Mouse (Mus musculus): Measurements from ENCODE around the gene Abcc8.
"Not testable (repeated sequence)": the region's sequence is repeated elsewhere in the genome, so short reads cannot be mapped to it uniquely, and the experiment has no call there.

The Abcc8 gene

DNA sequence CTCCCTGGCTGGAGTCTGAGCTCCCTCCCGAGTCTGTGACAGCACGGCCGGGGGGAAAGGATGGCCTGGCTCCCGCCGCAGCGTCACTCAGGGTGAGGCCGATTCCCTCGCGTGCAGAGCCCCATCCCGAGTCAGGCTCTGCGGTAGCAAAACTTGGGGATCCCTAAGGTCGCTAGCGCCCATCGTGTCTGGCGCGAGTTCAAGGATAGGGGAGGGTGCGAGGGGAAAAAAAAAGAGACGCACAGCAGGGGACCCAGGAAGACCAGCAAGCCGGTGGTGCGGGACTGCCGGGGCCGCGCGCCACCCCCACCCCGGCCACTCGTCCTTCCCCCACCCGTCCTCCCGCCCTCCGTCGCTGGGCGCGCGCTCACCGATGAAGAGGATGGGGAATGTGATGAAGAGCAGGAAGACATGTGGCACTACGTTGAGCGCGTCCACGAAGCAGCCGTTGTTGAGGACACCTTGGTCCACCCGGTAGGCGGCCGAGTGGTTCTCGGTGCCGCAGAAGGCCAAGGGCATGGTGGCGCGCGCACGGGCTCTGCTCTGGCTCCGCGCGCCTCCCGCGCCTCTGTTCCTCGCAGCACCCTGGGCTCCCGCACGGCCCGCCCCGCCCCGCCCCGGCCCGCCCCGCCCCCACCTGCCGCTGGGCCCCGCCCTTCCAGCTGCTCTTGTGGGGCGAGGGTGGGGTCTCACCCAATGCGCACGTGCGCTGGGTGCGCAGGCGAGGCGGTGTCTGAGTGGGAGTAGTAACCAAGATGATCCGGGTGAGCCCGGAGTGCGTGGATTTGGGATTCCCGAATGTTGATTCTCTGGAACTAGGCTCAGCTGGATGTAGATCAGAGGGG, at the start of gene Abcc8:
Gene Abcc8 (minus strand): TSS at position 603 of the 845 bp plus-strand sequence.
- peak; percentile 37 for DNase-seq (ENCODE audit: low read depth, low spot score)

DNA sequence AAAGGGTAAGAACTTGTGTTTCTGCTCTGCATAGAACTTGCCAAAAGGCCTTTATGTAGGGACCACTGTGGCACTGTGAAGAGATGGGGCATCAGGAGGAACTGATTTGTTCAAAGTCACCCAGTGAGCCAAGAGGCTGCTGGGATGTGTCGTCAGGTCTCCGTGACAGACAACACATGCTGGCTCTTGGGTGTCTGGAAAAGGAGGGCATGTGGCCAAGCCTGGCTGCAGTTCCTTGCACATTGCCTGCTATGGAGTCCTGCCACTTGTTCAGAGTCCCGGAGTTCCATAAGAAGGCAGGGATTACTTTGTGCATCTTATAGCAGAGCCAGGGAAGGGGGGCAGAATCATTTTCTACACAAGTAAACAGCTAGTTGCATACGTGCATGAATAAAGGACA, 47.1 kb upstream of the Abcc8 start:
- no peak for DNase-seq (ENCODE audit: low read depth, low spot score)

GRCm38 (mm10) chr7:46226253-46226652, 46.4 kb upstream of the Abcc8 start:
- DNase-seq (ENCODE audit: low read depth, low spot score) = peak; percentile 24

DNA sequence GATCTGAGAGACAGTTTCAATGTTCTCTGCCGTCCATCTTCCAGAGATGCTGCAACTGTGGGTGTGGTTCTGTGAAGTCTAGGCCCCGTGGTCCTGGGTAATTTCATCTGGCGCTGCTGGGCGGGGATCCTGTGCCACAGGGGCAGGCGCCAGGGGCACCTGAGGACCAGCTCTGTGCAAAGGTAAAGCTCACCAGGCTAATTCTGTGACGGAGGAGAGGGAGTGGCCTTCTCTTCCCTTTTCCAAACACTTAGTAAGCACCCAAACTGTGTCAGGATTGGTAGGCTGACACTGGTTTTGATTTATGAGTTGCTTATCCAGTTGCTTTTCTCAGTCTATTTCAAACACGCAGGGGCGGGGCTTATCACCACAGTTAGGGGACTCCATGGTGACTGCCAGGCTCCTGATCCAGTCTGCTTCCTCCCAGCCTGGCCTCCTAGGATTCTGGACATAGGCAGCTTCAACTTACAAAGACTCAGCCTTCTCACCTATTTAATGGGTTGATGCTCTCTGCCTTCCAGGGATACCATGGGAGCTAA, 40.8 kb upstream of the Abcc8 start:
- DNase-seq (ENCODE audit: low read depth, low spot score) = no peak

- DNase-seq (ENCODE audit: low read depth, low spot score) = peak; percentile 54
Measured at GRCm38 (mm10) chr7:46218415-46218814, 38.6 kb upstream of the Abcc8 start.

DNA sequence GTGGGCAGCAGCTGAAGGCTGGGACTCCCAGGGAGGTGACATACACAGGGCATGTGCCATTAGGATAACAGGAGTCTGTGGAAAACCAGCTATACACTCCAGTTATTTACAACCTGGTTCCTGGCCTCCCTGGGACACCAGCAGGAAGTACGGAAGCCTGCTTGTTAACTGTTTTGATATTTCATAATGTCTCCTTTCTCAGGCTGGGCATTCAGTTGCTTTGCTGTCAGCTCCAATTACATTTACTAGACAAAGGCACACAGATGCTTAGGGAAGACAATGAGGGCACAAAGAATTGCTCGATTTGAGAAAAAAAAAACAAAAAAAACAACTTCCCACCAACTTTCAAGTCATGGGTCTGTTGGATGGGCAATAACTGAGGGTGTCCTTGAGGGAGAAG, 36.6 kb upstream of the Abcc8 start:
- DNase-seq (ENCODE audit: low read depth, low spot score) = no peak

- no peak for DNase-seq (ENCODE audit: low read depth, low spot score)
Measured at GRCm38 (mm10) chr7:46210276-46210675, 30.4 kb upstream of the Abcc8 start.

DNA sequence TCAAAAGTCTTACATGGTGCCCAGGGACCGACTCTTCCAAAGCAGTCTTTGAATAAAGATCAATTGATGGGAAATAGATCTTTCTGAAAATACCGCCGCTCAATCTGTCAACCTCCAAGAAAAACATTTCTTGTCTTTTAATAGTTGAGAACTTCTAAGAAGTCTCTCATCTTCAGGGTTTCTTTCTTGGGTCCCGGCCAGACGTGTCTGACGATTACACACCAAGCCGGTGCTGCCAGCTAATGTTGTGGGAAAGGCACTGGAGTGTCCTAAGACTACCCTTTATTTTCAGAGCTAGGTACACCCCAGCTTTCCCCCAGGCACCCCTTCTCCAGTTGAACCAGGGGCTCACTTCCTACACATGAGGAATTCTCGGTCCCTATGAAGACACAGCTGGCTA, 28.3 kb upstream of the Abcc8 start:
- no peak for DNase-seq (ENCODE audit: low read depth, low spot score)

GRCm38 (mm10) chr7:46204775-46205174, 24.9 kb upstream of the Abcc8 start:
- no peak for DNase-seq (ENCODE audit: low read depth, low spot score)

DNA sequence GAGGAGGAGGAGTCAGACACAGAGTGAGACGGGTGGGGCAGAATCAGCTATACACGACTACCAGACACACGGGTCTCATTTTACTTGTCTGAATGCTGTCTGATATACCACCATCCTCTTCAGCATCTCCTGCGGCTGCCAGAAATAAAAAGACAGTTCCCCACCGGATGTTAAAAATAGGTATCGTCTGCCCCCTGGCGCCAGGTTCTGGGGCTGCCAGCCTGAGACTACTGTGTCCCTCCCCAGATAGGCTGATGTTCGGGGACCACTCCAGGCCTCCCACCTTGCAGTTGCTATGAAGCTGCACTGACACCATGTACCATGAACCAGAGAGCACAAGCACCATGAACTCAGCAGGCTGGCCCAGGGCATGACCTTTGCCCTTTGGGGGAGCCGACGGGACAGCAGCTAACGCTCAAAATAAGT, 24.2 kb upstream of the Abcc8 start:
- DNase-seq (ENCODE audit: low read depth, low spot score) = peak; percentile 36

DNA sequence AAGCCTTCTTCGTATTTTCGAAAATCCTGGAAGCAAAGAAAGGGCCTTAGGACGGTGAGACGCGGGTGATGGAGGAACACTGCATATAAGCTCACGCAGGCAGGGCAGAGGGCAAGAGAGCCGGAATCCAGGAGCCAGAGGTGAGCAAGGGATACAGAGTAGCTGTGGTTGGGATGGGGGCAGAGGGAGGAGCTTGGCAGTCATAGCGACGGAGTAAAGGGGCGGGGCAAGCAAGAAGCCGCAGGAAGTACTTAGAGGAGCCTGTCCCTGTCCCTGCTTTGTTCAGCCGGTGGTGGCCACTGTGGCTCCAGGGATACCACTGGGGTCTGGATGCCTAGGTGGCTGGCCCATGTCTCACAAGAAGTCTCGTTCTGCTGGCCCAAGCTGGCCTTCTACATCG, 21.8 kb upstream of the Abcc8 start:
- peak; percentile 25 for DNase-seq (ENCODE audit: low read depth, low spot score)

- no peak for DNase-seq (ENCODE audit: low read depth, low spot score)
Measured at GRCm38 (mm10) chr7:46200021-46200420, 20.2 kb upstream of the Abcc8 start.

DNA sequence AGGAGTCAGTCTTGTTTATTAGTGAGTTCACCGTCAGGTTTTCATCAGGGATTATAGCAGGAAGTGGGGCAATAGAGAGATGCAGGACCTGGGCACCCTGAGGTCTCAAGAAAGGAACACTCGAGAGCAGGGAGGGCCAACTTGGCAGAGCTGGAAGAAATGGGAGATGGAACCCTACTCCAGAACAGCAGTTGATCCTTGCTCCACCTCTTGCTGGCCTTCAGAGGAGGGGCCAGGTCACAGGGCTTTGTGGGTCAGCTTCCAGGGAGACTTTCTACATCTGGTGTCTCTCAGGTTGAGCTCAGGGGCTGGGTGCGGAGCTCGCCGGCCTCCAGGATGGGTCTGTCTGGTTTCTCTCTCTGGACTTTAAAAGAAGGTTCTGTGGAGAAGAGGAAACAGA, 15.5 kb upstream of the Abcc8 start:
- DNase-seq (ENCODE audit: low read depth, low spot score) = no peak

DNA sequence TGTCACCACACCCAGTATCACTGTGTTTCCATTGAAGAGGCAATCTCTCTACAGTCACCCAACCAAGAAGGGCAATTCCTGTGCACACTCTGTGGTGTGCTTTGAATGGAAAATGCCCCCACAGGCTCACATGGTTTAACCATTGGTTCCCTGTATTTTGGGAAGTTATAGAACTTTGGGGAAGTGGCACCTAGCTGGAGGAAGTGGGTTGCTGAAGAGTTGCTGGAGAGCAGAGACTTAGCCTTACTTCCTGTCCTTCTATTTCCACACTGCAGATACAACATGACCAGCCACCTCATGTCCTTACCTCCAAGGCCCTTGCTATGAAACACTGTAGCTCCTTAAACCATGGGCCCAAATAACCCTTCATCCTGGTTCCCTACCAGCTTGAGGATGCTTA, 4.4 kb upstream of the Abcc8 start:
- DNase-seq (ENCODE audit: low read depth, low spot score) = no peak

DNA sequence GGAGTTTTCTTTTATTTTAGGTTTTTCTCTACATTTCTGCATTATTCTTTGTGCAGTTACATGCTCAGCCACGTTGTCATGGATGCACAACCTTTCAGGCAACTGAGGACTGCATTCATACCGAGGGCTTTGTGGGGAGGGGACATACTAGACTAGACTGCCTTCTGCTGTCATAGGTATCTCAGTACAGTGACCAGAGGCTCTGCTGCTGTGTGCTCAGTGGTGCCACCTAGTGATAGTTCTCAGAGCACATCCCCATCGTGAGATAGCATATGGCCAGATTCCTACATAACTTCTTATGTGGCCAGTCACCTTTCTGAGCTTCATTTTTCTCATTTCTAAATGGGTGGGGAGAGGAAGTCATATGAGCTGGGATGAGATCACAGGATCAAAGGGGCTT, 1.8 kb upstream of the Abcc8 start:
- peak; percentile 61 for DNase-seq (ENCODE audit: low read depth, low spot score)

GRCm38 (mm10) chr7:46168980-46169379, 10.9 kb downstream of the Abcc8 start:
- DNase-seq (ENCODE audit: low read depth, low spot score) = not testable (repeated sequence)

- DNase-seq (ENCODE audit: low read depth, low spot score) = no peak
Measured at GRCm38 (mm10) chr7:46168402-46168801, 11.4 kb downstream of the Abcc8 start.

GRCm38 (mm10) chr7:46167901-46168300, 11.9 kb downstream of the Abcc8 start:
- no peak for DNase-seq (ENCODE audit: low read depth, low spot score)

DNA sequence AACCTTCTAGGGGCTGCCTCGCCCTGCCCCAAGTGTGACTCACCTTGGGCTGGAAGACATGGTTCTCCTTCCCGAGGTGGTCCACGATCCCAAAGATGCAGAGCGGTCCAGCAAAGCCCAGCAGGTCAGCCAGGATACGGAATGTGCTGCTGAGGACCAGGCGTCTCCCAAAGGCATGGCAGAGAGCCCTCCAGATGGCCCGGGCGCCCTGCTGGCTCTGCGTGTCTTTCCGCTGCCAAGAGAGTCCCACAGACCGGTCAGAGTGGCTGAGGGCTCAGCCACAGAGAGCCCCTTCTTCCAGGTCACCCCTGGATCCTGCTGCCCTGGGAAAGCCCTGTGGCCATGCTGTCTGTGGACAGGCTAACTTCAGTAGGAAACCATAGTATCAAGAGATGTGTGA, 14.0 kb downstream of the Abcc8 start:
- DNase-seq (ENCODE audit: low read depth, low spot score) = no peak

GRCm38 (mm10) chr7:46162731-46163130, 17.1 kb downstream of the Abcc8 start:
- no peak for DNase-seq (ENCODE audit: low read depth, low spot score)

DNA sequence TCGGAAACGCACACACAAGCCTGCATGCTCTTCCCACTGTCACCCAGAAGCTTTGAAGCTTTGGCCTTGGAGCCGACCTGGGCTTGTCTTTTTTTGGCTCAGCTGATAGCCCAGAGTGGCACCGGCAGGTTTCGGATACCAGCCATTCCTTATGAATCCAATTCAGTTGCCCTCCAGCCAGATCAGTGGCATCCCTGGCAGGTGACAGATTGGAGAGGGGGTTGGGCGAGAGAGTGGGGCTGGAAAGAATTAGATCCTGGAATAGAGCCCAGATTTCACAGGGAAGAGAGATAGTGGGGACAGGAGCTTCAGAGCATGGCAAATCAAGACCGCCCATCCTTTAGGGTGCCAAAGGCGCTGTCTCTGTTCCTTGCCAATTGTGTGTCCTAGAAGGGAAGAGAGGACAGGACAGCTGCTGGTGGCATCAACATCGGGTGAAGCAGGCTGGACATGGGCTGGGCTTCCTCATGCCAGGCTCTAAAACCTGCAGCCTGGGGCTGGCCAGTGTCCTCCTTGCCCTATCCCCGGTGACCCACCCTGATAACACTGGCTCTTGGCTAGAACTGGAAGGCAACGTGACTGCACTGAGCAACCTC, 17.6 kb downstream of the Abcc8 start:
- DNase-seq (ENCODE audit: low read depth, low spot score) = no peak

GRCm38 (mm10) chr7:46161615-46162014, 18.2 kb downstream of the Abcc8 start:
- DNase-seq (ENCODE audit: low read depth, low spot score) = no peak

DNA sequence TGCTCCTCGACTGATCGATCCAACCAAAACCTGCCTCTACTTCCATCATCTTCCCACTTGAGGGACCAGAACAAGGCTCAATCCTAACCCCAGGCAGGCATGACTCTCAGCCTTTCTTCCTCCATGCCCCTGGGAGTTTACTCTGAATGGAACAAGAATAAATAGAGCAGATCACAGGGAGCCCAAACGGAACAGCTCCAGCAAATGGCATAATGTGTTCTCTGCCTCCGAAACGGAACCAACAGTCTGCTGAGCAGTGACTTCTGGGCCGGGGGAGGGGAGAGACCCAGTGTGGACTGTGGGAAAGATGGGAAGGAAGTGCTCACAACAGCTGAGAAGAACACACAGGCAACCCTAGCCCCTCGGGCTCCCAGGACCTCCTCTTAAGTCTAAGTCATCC, 22.1 kb downstream of the Abcc8 start:
- DNase-seq (ENCODE audit: low read depth, low spot score) = no peak

Measured in ZHBTc4 (cell line).